Mouse (Mus musculus) kidney, adult 18-20 months (tissue): Measurements from ENCODE around the gene Pum1.

Experiments
- DNase-seq: peaks from one replicate; pipeline ENCODE4 v3.0.0; 2021

The Pum1 gene

DNA sequence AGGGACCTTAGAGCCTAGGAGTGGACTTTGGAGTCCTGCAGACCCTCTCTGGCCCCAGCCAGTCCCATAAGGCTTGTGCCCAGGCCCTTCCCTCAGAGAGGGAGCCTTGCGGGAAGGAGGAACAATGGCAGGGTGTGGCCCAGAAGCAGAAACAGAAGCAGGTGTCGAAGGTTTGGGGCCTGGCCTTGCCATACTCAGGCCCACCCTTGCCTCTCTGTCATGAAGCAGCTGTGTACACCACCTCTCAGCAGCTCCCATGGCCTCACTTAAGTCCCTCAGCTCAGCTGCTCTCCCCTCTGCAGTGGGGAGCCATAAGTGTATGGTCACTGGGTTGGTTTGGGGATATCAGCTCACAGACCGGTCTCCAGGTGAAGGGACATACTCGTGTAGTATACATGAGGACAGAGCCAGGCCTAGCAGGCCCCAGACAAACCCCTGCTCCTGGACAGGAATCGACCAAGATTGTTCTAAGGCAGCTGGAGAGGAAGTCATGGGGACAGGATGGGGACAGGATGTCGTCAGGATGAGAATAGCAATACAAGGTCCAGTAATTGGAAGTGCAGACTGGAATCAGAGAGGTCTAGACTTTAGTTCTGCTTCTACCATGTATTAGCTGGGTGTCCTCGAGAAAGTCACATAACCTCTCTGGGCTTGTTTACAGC lies 157.6 kb downstream of the Pum1 start:
- DNase-seq = no peak

DNA sequence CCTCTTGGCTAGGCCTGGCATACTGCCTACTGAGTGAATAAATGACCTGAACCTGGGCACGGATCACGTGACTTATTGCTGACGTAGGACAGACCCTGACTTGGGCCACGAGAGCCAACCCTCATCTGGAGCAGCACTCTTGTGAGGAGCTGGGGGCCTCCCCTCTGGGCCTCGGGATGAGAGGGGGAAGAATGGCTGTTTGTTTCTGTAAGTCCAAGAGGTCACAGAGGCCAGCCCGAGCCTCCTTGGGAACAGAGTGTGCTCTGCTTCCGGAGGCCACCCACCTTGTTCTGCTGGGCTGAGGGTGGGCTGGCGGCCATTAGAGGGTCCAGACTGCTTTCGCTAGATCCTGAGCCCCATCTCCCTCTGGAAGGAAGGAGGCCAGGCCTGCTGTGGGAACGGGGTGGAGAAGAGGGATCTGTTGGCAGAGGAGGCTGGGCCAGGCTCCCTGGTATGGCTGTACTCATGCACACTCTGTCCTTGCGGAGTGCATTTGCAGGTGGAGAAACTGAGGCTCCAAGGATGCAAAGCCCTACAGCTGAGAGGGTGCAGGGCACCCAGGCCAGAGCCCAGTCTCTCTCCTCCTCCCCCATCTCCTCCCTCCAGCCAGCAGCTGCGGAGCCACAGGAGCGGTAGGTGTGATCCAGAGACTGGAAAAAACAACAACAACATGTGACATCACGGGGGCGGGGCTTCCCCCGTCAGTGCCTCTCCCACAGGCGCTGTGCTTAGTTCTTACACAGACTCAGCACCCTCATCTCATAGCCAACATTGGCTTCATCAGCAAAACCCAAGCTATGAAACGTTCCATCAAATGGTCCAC lies 165.9 kb downstream of the Pum1 start:
- peak; percentile 79 for DNase-seq
